ENCODE assay signal across 13 mouse cellular contexts in the genomic region with DNA sequence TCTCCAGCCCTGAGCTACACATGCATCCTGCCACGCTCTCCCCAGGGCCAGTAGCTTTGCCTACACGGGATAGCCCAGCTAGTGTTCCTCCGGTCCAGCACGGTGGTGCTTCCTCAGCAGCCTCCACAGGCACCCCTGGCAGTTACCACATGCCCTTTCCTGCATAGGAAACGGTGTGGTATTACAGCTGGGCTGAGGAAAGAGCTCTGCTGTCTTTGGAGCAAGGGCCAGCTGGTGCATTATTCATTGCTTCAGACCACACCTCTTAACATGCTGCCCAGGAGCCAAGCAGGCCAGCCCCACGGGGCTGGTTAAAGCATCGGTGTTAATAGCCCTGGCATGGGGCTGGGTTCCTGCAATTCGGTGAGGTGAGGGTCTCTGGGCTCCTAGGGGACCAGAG.
DNase-seq lines count a peak whose midpoint lies in the region; ATAC-seq and TF ChIP-seq lines count a peak whose summit lies in the region.
"Had no signal": no experiment of that assay in that cellular context is flagged by ENCODE, and none has a peak within 500 bp of the region (broad histone marks: within the 10 kb centered on the region; RNA-seq: fewer than 3 reads in every experiment).

No protein-coding gene starts in this region.

- no peak overlapping the region for H3K4me2 ChIP-seq in midbrain, postnatal 0 days (ENCODE audit: low read depth, low read length, poor library complexity, severe bottlenecking)
- no peak overlapping the region for H3K4me2 ChIP-seq in forebrain, embryonic 14.5 days (ENCODE audit: low read length)
- H3K4me2 ChIP-seq: hindbrain, embryonic 12.5 days; midbrain, embryonic 13.5 days had no signal

- no peaks in the 10 kb centered on the region for H3K36me3 ChIP-seq in midbrain, embryonic 10.5 days
- no peaks in the 10 kb centered on the region for H3K36me3 ChIP-seq in midbrain, postnatal 0 days (ENCODE audit: insufficient read depth, low read length)
- no peaks in the 10 kb centered on the region for H3K36me3 ChIP-seq in forebrain, embryonic 14.5 days (ENCODE audit: control insufficient read depth, insufficient read depth, low read length)
- H3K36me3 ChIP-seq: hindbrain, embryonic 12.5 days; midbrain, embryonic 13.5 days had no signal

- no peak for TF ChIP-seq CTCF in midbrain, postnatal 0 days (IDR thresholded peaks at IDR 0.05)

- H3K9ac ChIP-seq in midbrain, postnatal 0 days (replicated peaks; ENCODE audit: low read length, poor library complexity, severe bottlenecking): no peak overlapping the region
- H3K9ac ChIP-seq in forebrain, embryonic 14.5 days (ENCODE audit: low read length): no peak overlapping the region
- H3K9ac ChIP-seq: hindbrain, embryonic 12.5 days; midbrain, embryonic 13.5 days had no signal

- no peak for ATAC-seq in midbrain, postnatal 0 days (ENCODE audit: low FRiP score)
- no peak for ATAC-seq in forebrain, embryonic 14.5 days
- ATAC-seq: midbrain, embryonic 13.5 days had no signal

- no peaks in the 10 kb centered on the region for H3K27me3 ChIP-seq in midbrain, embryonic 10.5 days (ENCODE audit: low read depth, poor library complexity, severe bottlenecking)
- no peaks in the 10 kb centered on the region for H3K27me3 ChIP-seq in midbrain, postnatal 0 days (ENCODE audit: insufficient read depth, low read length)
- H3K27me3 ChIP-seq in forebrain, embryonic 14.5 days (replicated peaks; ENCODE audit: control insufficient read depth, insufficient read depth, low read length): no peaks in the 10 kb centered on the region
- H3K27me3 ChIP-seq: hindbrain, embryonic 12.5 days; midbrain, embryonic 13.5 days had no signal

- H3K4me1 ChIP-seq in midbrain, embryonic 10.5 days: peaks cover 20% of the 10 kb centered on the region
- H3K4me1 ChIP-seq in midbrain, postnatal 0 days (ENCODE audit: insufficient read depth, low read length): no peaks in the 10 kb centered on the region
- H3K4me1 ChIP-seq in forebrain, embryonic 14.5 days (ENCODE audit: control insufficient read depth, insufficient read depth, low read length): 0 out of 2 replicates have a peak, but pooled peaks cover 3% of the 10 kb centered on the region

- peak overlapping the region; percentile 46; the same call in 1 of the 2 replicates for H3K27ac ChIP-seq in midbrain, embryonic 10.5 days (replicated peaks)
- no peak overlapping the region for H3K27ac ChIP-seq in midbrain, postnatal 0 days (ENCODE audit: low read depth, low read length)
- no peak overlapping the region for H3K27ac ChIP-seq in forebrain, embryonic 14.5 days (ENCODE audit: low read depth, low read length)
- H3K27ac ChIP-seq: hindbrain, embryonic 12.5 days; midbrain, embryonic 13.5 days had no signal

- DNase-seq in embryo, embryonic 10 days (ENCODE audit: low spot score): peak; percentile 27
- no peak for DNase-seq in embryo, embryonic 9.5 days (ENCODE audit: extremely low spot score)
- DNase-seq in midbrain, embryonic 10.5 days (ENCODE audit: low spot score): no peak
- DNase-seq in midbrain, postnatal 0 days (ENCODE audit: low spot score): no peak
- DNase-seq in kidney, postnatal 10 days: peak; percentile 22
- DNase-seq in natural killer cell, adult 2 months (ENCODE audit: low spot score in 2 of 2): no peak
- no peak for DNase-seq in gastrocnemius, postnatal 4 days (ENCODE audit: low spot score in 2 of 2)
- DNase-seq in forebrain, embryonic 14.5 days (ENCODE audit: low spot score): no peak
- DNase-seq: liver; lung, adult 2 months; right cerebral cortex, postnatal 4 days had no signal

- 66% methylated on average over 8 of the region's 8 CpGs for WGBS in midbrain, embryonic 10.5 days
- 49% methylated on average over 8 of the region's 8 CpGs for WGBS in midbrain, postnatal 0 days
- WGBS in forebrain, embryonic 14.5 days: 61% methylated on average over 8 of the region's 8 CpGs

- H3K9me3 ChIP-seq in midbrain, embryonic 10.5 days (replicated peaks): no peaks in the 10 kb centered on the region
- H3K9me3 ChIP-seq in midbrain, postnatal 0 days (ENCODE audit: low read length): no peaks in the 10 kb centered on the region
- no peaks in the 10 kb centered on the region for H3K9me3 ChIP-seq in forebrain, embryonic 14.5 days (replicated peaks; ENCODE audit: control insufficient read depth, low read length)
- H3K9me3 ChIP-seq: hindbrain, embryonic 12.5 days; midbrain, embryonic 13.5 days had no signal

- H3K4me3 ChIP-seq in midbrain, embryonic 10.5 days: no peak overlapping the region
- H3K4me3 ChIP-seq in midbrain, postnatal 0 days (ENCODE audit: low read depth, low read length): no peak overlapping the region
- no peak overlapping the region for H3K4me3 ChIP-seq in forebrain, embryonic 14.5 days (ENCODE audit: low read depth, low read length)
- H3K4me3 ChIP-seq: hindbrain, embryonic 12.5 days; midbrain, embryonic 13.5 days had no signal

Comparison
In these comparisons a context has a peak if more than half of its experiments do, and no peak if none do; other contexts are left out.
1. DNase-seq: peak in embryo, embryonic 10 days (single experiment) and kidney, postnatal 10 days (single experiment); none in embryo, embryonic 9.5 days (single experiment), midbrain, embryonic 10.5 days (single experiment), midbrain, postnatal 0 days (single experiment), natural killer cell, adult 2 months (0 of 2), gastrocnemius, postnatal 4 days (0 of 2) and forebrain, embryonic 14.5 days (single experiment).